Mouse (Mus musculus) bone marrow, adult 2 months (tissue): ENCODE results near the gene Slc25a20. TPM values are rescaled to one million over a fixed set of nuclear protein-coding genes. Genes with fewer than 3 reads are reported as not detected.

ENCODE experiments used
- H3K27ac ChIP-seq: fragments of 200-500 bp; 2 replicates; pipeline ENCODE4 v1.5.1; 2012; ENCODE audit warnings: low read depth, mild to moderate bottlenecking, control low read depth, inconsistent platforms, low read length; ENCODE audit not compliant: control insufficient read depth, poor library complexity, insufficient read depth
- H3K4me1 ChIP-seq: fragments of 200-500 bp; 2 replicates; pipeline ENCODE4 v1.6.1; 2011; ENCODE audit warnings: low read length; ENCODE audit not compliant: control insufficient read depth, insufficient read depth
- H3K4me3 ChIP-seq: fragments of 200-500 bp; replicated peaks from 2 replicates; pipeline ENCODE3; 2011; ENCODE audit warnings: mild to moderate bottlenecking, low read depth, low read length, control low read depth; ENCODE audit not compliant: control insufficient read depth
- CTCF ChIP-seq: fragments of 200-500 bp; IDR thresholded peaks from 2 replicates; pipeline ENCODE4 v1.5.1; 2011; ENCODE audit warnings: low read length, control low read depth; ENCODE audit not compliant: control insufficient read depth, insufficient read depth
- POLR2A ChIP-seq: fragments of 200-500 bp; IDR thresholded peaks from 2 replicates; pipeline ENCODE4 v1.6.1; 2011; ENCODE audit warnings: low read depth, mild to moderate bottlenecking, control low read depth, low read length, borderline replicate concordance; ENCODE audit not compliant: control insufficient read depth
- WGBS: fragments of 180-500 bp; shearing (Covaris S2); methylation state at CpG from one replicate; pipeline ENCODE4 v1.1.7; 2018; 5-methylcytosine and 5-hydroxymethylcytosine counted together
- polyA plus RNA-seq: library from polyadenylated mRNA; stranded (reverse); fragments of >200 nt; gene quantifications from 2 replicates; pipeline ENCODE4 v1.2.4, GENCODE M21; 2011; ENCODE audit warnings: low replicate concordance; ENCODE audit not compliant: missing spikeins, insufficient read depth, insufficient read length

Slc25a20 gene
- polyA plus RNA-seq, 1 experiment, result 13.7 TPM

DNA sequence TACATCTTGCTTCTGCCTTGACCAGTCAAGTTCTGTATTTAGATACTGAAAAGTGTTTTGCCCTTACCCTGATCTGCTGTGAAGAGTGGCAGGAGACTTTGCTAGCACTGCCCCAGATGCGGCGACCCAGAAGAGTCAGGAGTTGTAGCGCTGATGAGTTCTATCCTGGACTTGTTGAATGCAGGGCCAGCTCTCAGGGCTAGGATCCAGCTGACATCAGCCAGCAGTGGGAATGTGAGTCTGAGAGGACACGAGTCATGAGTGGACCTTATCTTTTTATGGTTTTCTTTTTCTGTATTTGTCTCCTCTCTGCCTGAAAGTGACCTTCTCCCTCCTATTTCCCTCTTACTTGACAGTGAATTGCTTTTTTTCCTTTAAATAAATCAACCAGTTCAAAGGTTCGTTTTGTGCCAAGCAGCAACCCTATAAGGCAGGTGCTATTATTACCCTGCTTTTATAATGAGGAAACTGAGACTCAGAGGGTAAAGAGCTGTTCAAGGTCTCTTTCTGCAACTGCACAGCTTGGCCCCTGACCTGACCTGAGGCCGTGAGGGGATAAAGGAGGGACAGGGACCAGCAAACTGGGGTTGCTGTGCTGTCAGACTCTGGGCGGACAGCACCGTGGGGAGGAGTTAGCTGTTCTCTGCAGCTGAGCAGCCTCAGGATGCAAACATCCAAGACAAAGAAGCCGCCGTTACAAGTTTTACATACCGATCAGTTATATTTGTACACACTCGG is 41.7 kb downstream of the Slc25a20 start:
- Histone ChIP-seq H3K4me3 (no peak overlapping the region), H3K27ac (no peak overlapping the region), H3K4me1 (no peaks in the 10 kb centered on the region)
- WGBS, result 81% methylated on average over 12 of the region's 12 CpGs
- TF ChIP-seq POLR2A (no peak), CTCF (no peak)

DNA sequence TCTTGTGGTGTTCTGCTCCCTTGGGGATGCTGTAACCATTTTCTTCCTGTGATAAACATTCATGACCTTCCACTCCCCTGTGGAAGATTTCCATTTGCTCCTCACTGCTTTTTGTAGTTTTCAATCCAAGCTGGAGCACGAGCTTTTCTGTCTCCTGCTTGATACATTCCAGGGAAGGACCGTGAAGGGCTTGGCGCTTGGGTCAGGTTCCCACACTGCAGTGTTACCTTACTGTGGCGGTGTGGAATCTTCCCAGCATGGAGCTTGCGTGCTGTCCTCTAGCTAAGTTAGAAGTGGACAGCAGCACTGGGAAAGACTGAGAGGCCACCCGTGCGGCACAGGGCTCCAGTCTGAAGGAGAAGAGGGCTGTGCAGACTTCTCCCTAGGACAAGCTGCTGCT is 42.7 kb downstream of the Slc25a20 start:
- H3K4me3 ChIP-seq, result no peak overlapping the region
- 88% methylated on average over 7 of the region's 7 CpGs for WGBS
- TF ChIP-seq POLR2A, result no peak
- TF ChIP-seq CTCF, result no peak
- H3K27ac ChIP-seq, result no peak overlapping the region
- no peaks in the 10 kb centered on the region for H3K4me1 ChIP-seq

DNA sequence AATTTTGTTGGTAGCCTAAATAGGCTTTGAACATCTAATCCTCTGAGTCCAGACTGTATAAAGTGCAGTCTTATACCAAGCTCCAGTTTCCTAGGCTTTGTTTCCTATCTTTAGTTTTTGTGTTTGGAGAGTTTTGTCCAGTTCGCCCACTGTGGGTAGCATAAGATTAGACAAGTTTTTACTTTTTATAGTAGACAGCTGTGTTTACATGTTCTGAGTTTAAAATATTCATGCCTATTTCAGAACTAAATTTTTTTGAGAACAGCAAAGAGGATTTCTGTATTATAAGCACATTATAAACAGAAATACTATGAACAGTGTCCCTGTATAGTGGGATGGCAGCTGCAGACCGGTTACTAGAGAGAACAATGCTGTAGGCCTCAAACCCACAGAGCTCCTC is 45.3 kb downstream of the Slc25a20 start:
- Histone ChIP-seq H3K4me3 (no peak overlapping the region), H3K4me1 (no peaks in the 10 kb centered on the region; the same call in 1 of the 2 replicates), H3K27ac (no peak overlapping the region)
- WGBS, result 88% methylated on average over 2 of the region's 2 CpGs
- TF ChIP-seq POLR2A (no peak), CTCF (no peak)

DNA sequence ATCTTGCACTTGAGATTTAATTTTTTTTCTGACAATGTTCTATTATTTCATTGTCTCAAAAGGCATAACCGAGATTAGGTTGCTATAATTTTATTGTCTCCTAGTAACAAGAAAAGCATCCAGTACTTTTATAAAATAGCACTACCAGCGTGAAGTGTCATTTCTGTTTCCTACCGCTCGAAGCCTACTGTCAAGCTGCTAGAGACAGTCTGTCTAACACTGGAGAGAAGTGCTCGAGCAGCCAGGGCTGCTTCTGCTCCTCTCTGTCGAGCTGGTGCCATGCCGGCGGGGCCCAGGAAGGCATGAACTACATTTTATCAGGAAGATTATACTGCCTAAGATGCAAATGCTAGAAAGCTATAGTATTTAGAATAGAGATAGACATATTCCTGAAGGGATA is 46.9 kb downstream of the Slc25a20 start:
- no peaks in the 10 kb centered on the region; the same call in 1 of the 2 replicates for H3K4me1 ChIP-seq
- H3K4me3 ChIP-seq, result no peak overlapping the region
- no peak overlapping the region for H3K27ac ChIP-seq
- 88% methylated on average over 8 of the region's 8 CpGs for WGBS
- TF ChIP-seq POLR2A, result no peak
- TF ChIP-seq CTCF, result no peak

DNA sequence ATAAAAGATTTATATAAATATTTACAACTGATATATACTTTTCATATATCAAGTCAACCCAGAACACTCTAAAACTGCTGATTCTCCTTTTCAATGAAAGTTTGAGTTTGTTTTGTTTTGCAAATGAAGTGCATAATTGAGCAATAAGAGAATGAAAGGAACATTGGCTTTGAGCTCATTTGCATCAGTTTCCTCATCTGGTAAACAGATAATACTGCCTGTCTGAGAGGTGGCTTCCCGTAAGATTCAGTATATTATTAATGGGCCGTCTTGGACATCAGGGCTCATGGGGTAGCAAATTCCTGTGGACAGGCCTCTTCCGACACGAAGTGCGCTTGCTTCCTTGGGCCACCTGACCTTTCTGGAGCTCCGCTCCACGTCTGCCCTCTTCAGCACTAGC is 48.9 kb downstream of the Slc25a20 start:
- no peak overlapping the region for H3K27ac ChIP-seq
- no peak for TF ChIP-seq POLR2A
- TF ChIP-seq CTCF, result no peak
- H3K4me3 ChIP-seq, result no peak overlapping the region
- 84% methylated on average over 7 of the region's 7 CpGs for WGBS
- H3K4me1 ChIP-seq, result no peaks in the 10 kb centered on the region; the same call in 1 of the 2 replicates

DNA sequence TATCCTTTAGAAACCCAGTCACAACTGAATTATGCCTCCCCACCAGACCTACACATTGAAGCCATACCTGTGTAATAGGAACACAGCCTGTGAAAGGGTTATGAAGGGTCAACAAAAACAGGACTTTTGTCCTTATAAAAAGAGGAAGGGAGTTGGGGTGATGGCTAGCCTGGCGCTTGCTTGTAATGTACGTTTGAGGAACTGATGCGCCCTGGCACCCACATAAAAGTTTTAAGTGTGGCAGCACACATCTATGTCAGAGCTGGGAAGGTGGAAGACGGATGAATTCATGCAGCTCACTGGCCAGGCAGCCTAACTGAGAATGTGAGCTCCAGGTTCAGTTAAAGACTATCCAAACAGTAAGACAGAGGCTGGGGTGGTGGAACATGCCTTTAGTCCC is 54.3 kb downstream of the Slc25a20 start:
- no peak for TF ChIP-seq POLR2A
- TF ChIP-seq CTCF, result no peak
- H3K4me3 ChIP-seq, result no peak overlapping the region
- 27% methylated on average over 4 of the region's 4 CpGs for WGBS
- H3K4me1 ChIP-seq, result peaks cover 2% of the 10 kb centered on the region; the same call in 1 of the 2 replicates
- no peak overlapping the region for H3K27ac ChIP-seq

DNA sequence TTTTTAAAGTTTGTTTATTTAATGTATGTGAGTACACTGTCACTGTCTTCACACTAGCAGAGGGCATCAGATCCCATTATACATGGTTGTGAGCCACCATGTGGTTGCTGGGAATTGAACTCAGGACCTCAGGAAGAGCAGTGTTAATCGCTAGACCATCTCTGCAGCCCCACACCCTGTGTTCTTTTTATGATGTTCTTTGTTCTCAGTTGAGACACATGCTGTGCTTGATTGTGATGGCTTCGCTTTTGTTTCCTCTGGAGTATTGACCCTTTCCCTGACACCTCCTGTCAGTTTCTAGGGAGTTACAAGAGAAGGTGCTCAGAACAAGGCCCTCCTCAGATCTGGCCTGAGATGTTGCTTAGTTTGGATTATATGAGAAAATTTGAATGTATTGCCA is 61.9 kb downstream of the Slc25a20 start:
- H3K4me1 ChIP-seq, result no peaks in the 10 kb centered on the region
- no peak overlapping the region for H3K27ac ChIP-seq
- H3K4me3 ChIP-seq, result no peak overlapping the region
- no peak for TF ChIP-seq CTCF
- TF ChIP-seq POLR2A, result no peak
- 82% methylated on average over 2 of the region's 2 CpGs for WGBS

DNA sequence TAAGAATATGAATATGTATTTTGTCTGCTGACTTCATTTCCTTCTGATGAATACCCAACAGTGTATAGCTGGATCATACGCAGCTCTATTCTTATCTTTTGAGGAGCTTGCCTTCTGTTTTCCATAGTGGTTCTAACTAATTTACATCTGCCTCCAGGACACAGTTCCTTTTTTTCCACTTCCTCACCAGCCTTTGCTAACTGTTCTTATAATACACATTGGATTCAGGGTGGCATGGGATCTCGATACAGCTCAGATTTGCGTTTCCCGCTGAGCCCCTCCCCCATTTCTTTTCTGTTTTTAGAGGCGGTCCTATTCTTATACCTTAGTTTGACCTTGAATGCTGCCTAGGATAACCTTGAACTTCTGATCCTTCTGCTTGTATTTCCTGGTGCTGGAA is 64.2 kb downstream of the Slc25a20 start:
- TF ChIP-seq POLR2A (no peak), CTCF (no peak)
- Histone ChIP-seq H3K4me1 (no peaks in the 10 kb centered on the region; the same call in 1 of the 2 replicates), H3K4me3 (no peak overlapping the region), H3K27ac (no peak overlapping the region)
- WGBS, result 86% methylated on average over 5 of the region's 5 CpGs
